Mouse (Mus musculus) cerebellum, adult 2 months (tissue): ENCODE results near the gene Vac14.

Experiments used
- CTCF ChIP-seq: fragments of 200-500 bp; IDR thresholded peaks from 2 replicates; pipeline ENCODE4 v1.5.1; 2011; ENCODE audit warnings: low read depth, mild to moderate bottlenecking, control low read depth, low read length, moderate library complexity, borderline replicate concordance; ENCODE audit not compliant: insufficient read depth
- POLR2A ChIP-seq: fragments of 200-500 bp; IDR thresholded peaks from 2 replicates; pipeline ENCODE4 v1.6.1; 2011; ENCODE audit warnings: low read length, control low read depth, borderline replicate concordance; ENCODE audit not compliant: insufficient read depth

DNA sequence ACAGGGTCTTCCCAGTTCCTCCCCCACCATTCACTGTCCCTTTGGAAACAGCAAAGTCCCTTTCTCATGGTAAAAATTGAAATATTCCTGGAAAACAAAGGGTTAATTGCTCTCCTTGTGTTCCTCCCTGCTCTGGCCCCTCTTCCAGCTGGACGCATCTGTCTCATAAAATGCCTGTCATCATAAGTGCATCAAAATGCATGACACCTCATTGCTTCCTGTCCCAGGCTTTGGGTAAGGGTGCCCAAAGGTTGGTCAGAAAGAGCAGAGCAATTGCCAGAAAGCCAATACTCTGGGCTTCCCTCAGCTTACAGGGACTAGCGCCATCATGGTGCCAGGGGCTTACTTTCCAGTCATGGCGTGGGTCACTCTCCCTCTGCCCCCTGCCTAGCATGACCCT lies 92.2 kb downstream of the Vac14 start:
- TF ChIP-seq CTCF (no peak), POLR2A (no peak)
